Mouse (Mus musculus) liver, embryonic 14.5 days (tissue): ENCODE data around the gene Mark4. TPM values are rescaled to one million over a fixed set of nuclear protein-coding genes. Genes with fewer than 3 reads are reported as not detected.

Experiments used
- ATAC-seq: fragments of 200-750 bp; cut with Nextera tagmentation; 2 replicates; pipeline ENCODE4 v1.8.0; 2017; ENCODE audit warnings: moderate number of reproducible peaks, mild to moderate bottlenecking, moderate library complexity; ENCODE audit not compliant: insufficient read depth
- DNase-seq, 3 experiments: peaks; one replicate each; pipeline ENCODE4 v3.0.0-alpha.2; 2012 to 2013; ENCODE audit warnings: low read depth in 3 of 3, low spot score in 3 of 3
- H3K27ac ChIP-seq: fragments of 300-500 bp; sonication (generic); 2 replicates; pipeline ENCODE4 v1.5.1; 2014; ENCODE audit warnings: moderate library complexity, mild to moderate bottlenecking, control low read depth, inconsistent platforms
- H3K27me3 ChIP-seq: fragments of 300-500 bp; sonication (generic); 2 replicates; pipeline ENCODE4 v1.6.1; 2014; ENCODE audit warnings: mild to moderate bottlenecking, low read length, moderate library complexity; ENCODE audit not compliant: control insufficient read depth, insufficient read depth
- H3K36me3 ChIP-seq: fragments of 300-500 bp; sonication (generic); replicated peaks from 2 replicates; pipeline ENCODE4 v1.6.1; 2014; ENCODE audit warnings: low read depth; ENCODE audit not compliant: control insufficient read depth, insufficient read depth
- H3K4me1 ChIP-seq, 2 experiments: fragments of 200-500 bp in 1 of 2; fragments of 300-500 bp in 1 of 2; sonication (generic) in 1 of 2; replicated peaks; 2 replicates each; pipeline ENCODE4 v1.6.1; 2012 to 2014; ENCODE audit warnings: antibody characterized with exemption in 1 of 2, inconsistent platforms in 1 of 2, low read length in 1 of 2; ENCODE audit not compliant: control insufficient read depth in 2 of 2, insufficient read depth in 2 of 2
- H3K4me2 ChIP-seq: fragments of 300-500 bp; sonication (generic); 2 replicates; pipeline ENCODE4 v1.6.1; 2014; ENCODE audit warnings: low read depth, mild to moderate bottlenecking, control low read depth, moderate library complexity
- H3K4me3 ChIP-seq, 2 experiments: fragments of 200-500 bp in 1 of 2; fragments of 300-500 bp in 1 of 2; sonication (generic) in 1 of 2; 2 replicates each; pipeline ENCODE4 v1.5.1; 2012 to 2014; ENCODE audit warnings: low read depth in 2 of 2, low read length in 2 of 2, mild to moderate bottlenecking in 2 of 2, control low read depth in 1 of 2, inconsistent platforms in 1 of 2, moderate library complexity in 1 of 2; ENCODE audit not compliant: insufficient read depth in 1 of 2
- H3K9ac ChIP-seq: fragments of 300-500 bp; sonication (generic); replicated peaks from 2 replicates; pipeline ENCODE4 v1.6.1; 2014; ENCODE audit warnings: mild to moderate bottlenecking, control low read depth, moderate library complexity
- H3K9me3 ChIP-seq: fragments of 300-500 bp; sonication (generic); 2 replicates; pipeline ENCODE4 v1.6.1; 2016; ENCODE audit warnings: low read length, mixed read lengths; ENCODE audit not compliant: control insufficient read depth
- CTCF ChIP-seq: IDR thresholded peaks from 2 replicates; pipeline ENCODE4 v1.5.1; 2016; ENCODE audit warnings: antibody characterized with exemption, low read depth, control low read depth
- EP300 ChIP-seq: IDR thresholded peaks from 2 replicates; pipeline ENCODE4 v1.6.1; 2016; ENCODE audit warnings: antibody characterized with exemption, low read depth
- WGBS: fragments of 180-500 bp; shearing (Covaris S2); extraction: QIAGEN DNeasy Blood & Tissue Kit; methylation state at CpG from one replicate; pipeline ENCODE4 v1.1.7; 2014; ENCODE audit not compliant: insufficient replicate concordance; 5-methylcytosine and 5-hydroxymethylcytosine counted together
- polyA plus RNA-seq, 2 experiments: library from polyadenylated mRNA; depleted of rRNA in 1 of 2; stranded (reverse) in 1 of 2; unstranded in 1 of 2; fragments of >200 nt; fragmentation: Nextera tagmentation in 1 of 2; extraction: Ambion mirVana in 1 of 2; gene quantifications; 2 replicates each; pipeline versions ENCODE4 v1.2.1 to v1.2.3; 2012 to 2014

Mark4 gene
- polyA plus RNA-seq, 2 experiments: 0.80 to 2.5 TPM

GRCm38 (mm10) chr7:19455819-19456495 is 2.7 kb downstream of the Mark4 start:
- TF ChIP-seq EP300 (no peak), CTCF (no peak)
- Histone ChIP-seq H3K4me1 (no peaks in the 10 kb centered on the region), H3K9me3 (no peaks in the 10 kb centered on the region), H3K27me3 (no peaks in the 10 kb centered on the region), H3K4me3 (no peak overlapping the region), H3K9ac (no peak overlapping the region), H3K4me2 (no peak overlapping the region), H3K27ac (no peak overlapping the region), H3K36me3 (no peaks in the 10 kb centered on the region)
- no peak for DNase-seq
- no peak for ATAC-seq
- 69% methylated on average over 11 of the region's 11 CpGs for WGBS

GRCm38 (mm10) chr7:19455186-19455585 is 3.4 kb downstream of the Mark4 start:
- Histone ChIP-seq H3K4me3 (no peak overlapping the region), H3K36me3 (no peaks in the 10 kb centered on the region), H3K4me1 (no peaks in the 10 kb centered on the region), H3K4me2 (no peak overlapping the region), H3K27me3 (no peaks in the 10 kb centered on the region), H3K9me3 (no peaks in the 10 kb centered on the region), H3K9ac (no peak overlapping the region), H3K27ac (no peak overlapping the region)
- 61% methylated on average over 4 of the region's 4 CpGs for WGBS
- TF ChIP-seq CTCF (no peak), EP300 (no peak)
- DNase-seq: no peak
- ATAC-seq: no peak

- ATAC-seq (no peak), DNase-seq (no peak)
- Histone ChIP-seq H3K4me1 (no peaks in the 10 kb centered on the region), H3K4me2 (no peak overlapping the region), H3K27ac (no peak overlapping the region), H3K36me3 (no peaks in the 10 kb centered on the region), H3K9ac (no peak overlapping the region), H3K27me3 (no peaks in the 10 kb centered on the region), H3K9me3 (no peaks in the 10 kb centered on the region), H3K4me3 (no peak overlapping the region)
- WGBS: 87% methylated on average over 12 of the region's 12 CpGs
- TF ChIP-seq CTCF: no peak
- TF ChIP-seq EP300: no peak
Measured at GRCm38 (mm10) chr7:19449165-19449564, 9.5 kb downstream of the Mark4 start.

GRCm38 (mm10) chr7:19447689-19448088 is 10.9 kb downstream of the Mark4 start:
- DNase-seq (no peak), ATAC-seq (no peak)
- no peak overlapping the region for H3K4me3 ChIP-seq
- H3K4me1 ChIP-seq: no peaks in the 10 kb centered on the region
- no peaks in the 10 kb centered on the region for H3K9me3 ChIP-seq
- H3K4me2 ChIP-seq: no peak overlapping the region
- H3K27ac ChIP-seq: no peak overlapping the region
- H3K27me3 ChIP-seq: no peaks in the 10 kb centered on the region
- H3K9ac ChIP-seq: no peak overlapping the region
- WGBS: 81% methylated on average over 16 of the region's 16 CpGs
- TF ChIP-seq CTCF (no peak), EP300 (no peak)
- H3K36me3 ChIP-seq: no peaks in the 10 kb centered on the region; the same call in 1 of the 2 replicates

- TF ChIP-seq CTCF: no peak
- no peak for TF ChIP-seq EP300
- whole genome bisulfite sequencing: 72% methylated on average over 12 of the region's 12 CpGs
- DNase-seq: no peak
Measured at GRCm38 (mm10) chr7:19444801-19445200, 13.8 kb downstream of the Mark4 start.

More at GRCm38 (mm10) chr7:19444801-19445200, 13.8 kb downstream of the Mark4 start:
- no peak for ATAC-seq
- Histone ChIP-seq H3K4me2 (no peak overlapping the region), H3K4me3 (no peak overlapping the region), H3K9ac (no peak overlapping the region), H3K36me3 (no peaks in the 10 kb centered on the region; the same call in 1 of the 2 replicates), H3K27me3 (no peaks in the 10 kb centered on the region), H3K4me1 (0 out of 4 replicates have a peak, but pooled peaks cover 0 to 2% of the 10 kb centered on the region in 2 experiments), H3K27ac (no peak overlapping the region), H3K9me3 (no peaks in the 10 kb centered on the region)
